Mouse (Mus musculus): ENCODE data around the gene Pax7. TPM values are rescaled to one million over a fixed set of nuclear protein-coding genes. Genes with fewer than 3 reads are reported as not detected.

Pax7 gene
- total and polyA plus RNA-seq, 2 experiments = not detected

- no peak for DNase-seq (ENCODE audit: extremely low read depth, low read depth, low spot score)
- Histone ChIP-seq H3K79me2 (ENCODE audit: control insufficient read depth, insufficient read depth, low read length) (no peaks in the 10 kb centered on the region), H3K4me1 (ENCODE audit: control insufficient read depth, insufficient read depth, low read length) (no peaks in the 10 kb centered on the region), H3K27ac (replicated peaks; ENCODE audit: insufficient read depth, low read depth, low read length) (no peak overlapping the region), H3K9ac (ENCODE audit: low read depth, low read length) (no peak overlapping the region), H3K4me3 (ENCODE audit: insufficient read depth, low read depth, low read length) (no peak overlapping the region), H3K36me3 (ENCODE audit: control insufficient read depth, insufficient read depth, low read length) (no peaks in the 10 kb centered on the region), H3K27me3 (ENCODE audit: control insufficient read depth, insufficient read depth, low read length) (peaks cover 15% of the 10 kb centered on the region)
- 23% methylated on average over 8 of the region's 8 CpGs for WGBS
- TF ChIP-seq CTCF (IDR thresholded peaks at IDR 0.05; ENCODE audit: low read depth, low read length) = no peak
- TF ChIP-seq POLR2A (IDR thresholded peaks at IDR 0.05; ENCODE audit: extremely low read depth, insufficient read depth, low read length) = no peak
Observed at GRCm38 (mm10) chr4:139850547-139851170, 17.3 kb upstream of the Pax7 start.

GRCm38 (mm10) chr4:139843456-139843855, 10.1 kb upstream of the Pax7 start:
- WGBS = 25% methylated on average over 7 of the region's 7 CpGs
- TF ChIP-seq CTCF (IDR thresholded peaks at IDR 0.05; ENCODE audit: low read depth, low read length) = no peak
- no peak for TF ChIP-seq POLR2A (IDR thresholded peaks at IDR 0.05; ENCODE audit: extremely low read depth, insufficient read depth, low read length)
- no peaks in the 10 kb centered on the region for H3K36me3 ChIP-seq (ENCODE audit: control insufficient read depth, insufficient read depth, low read length)
- no peaks in the 10 kb centered on the region for H3K4me1 ChIP-seq (ENCODE audit: control insufficient read depth, insufficient read depth, low read length)
- no peaks in the 10 kb centered on the region; the same call in 1 of the 2 replicates for H3K27me3 ChIP-seq (ENCODE audit: control insufficient read depth, insufficient read depth, low read length)
- H3K4me3 ChIP-seq (ENCODE audit: insufficient read depth, low read depth, low read length) = no peak overlapping the region
- H3K27ac ChIP-seq (replicated peaks; ENCODE audit: insufficient read depth, low read depth, low read length) = no peak overlapping the region
- H3K9ac ChIP-seq (ENCODE audit: low read depth, low read length) = no peak overlapping the region
- DNase-seq (ENCODE audit: extremely low read depth, low read depth, low spot score) = no peak
- H3K79me2 ChIP-seq (ENCODE audit: control insufficient read depth, insufficient read depth, low read length) = no peaks in the 10 kb centered on the region

GRCm38 (mm10) chr4:139842919-139843318, 9.6 kb upstream of the Pax7 start:
- Histone ChIP-seq H3K79me2 (ENCODE audit: control insufficient read depth, insufficient read depth, low read length) (no peaks in the 10 kb centered on the region), H3K27ac (replicated peaks; ENCODE audit: insufficient read depth, low read depth, low read length) (no peak overlapping the region), H3K27me3 (ENCODE audit: control insufficient read depth, insufficient read depth, low read length) (no peaks in the 10 kb centered on the region; the same call in 1 of the 2 replicates), H3K9ac (ENCODE audit: low read depth, low read length) (no peak overlapping the region), H3K4me3 (ENCODE audit: insufficient read depth, low read depth, low read length) (no peak overlapping the region), H3K36me3 (ENCODE audit: control insufficient read depth, insufficient read depth, low read length) (no peaks in the 10 kb centered on the region), H3K4me1 (ENCODE audit: control insufficient read depth, insufficient read depth, low read length) (no peaks in the 10 kb centered on the region)
- 73% methylated on average over 7 of the region's 7 CpGs for WGBS
- TF ChIP-seq POLR2A (IDR thresholded peaks at IDR 0.05; ENCODE audit: extremely low read depth, insufficient read depth, low read length) = no peak
- no peak for TF ChIP-seq CTCF (IDR thresholded peaks at IDR 0.05; ENCODE audit: low read depth, low read length)
- DNase-seq (ENCODE audit: extremely low read depth, low read depth, low spot score) = no peak

- H3K79me2 ChIP-seq (ENCODE audit: control insufficient read depth, insufficient read depth, low read length) = no peaks in the 10 kb centered on the region
- TF ChIP-seq POLR2A (IDR thresholded peaks at IDR 0.05; ENCODE audit: extremely low read depth, insufficient read depth, low read length) (no peak), CTCF (IDR thresholded peaks at IDR 0.05; ENCODE audit: low read depth, low read length) (no peak)
- no peaks in the 10 kb centered on the region for H3K4me1 ChIP-seq (ENCODE audit: control insufficient read depth, insufficient read depth, low read length)
- no peaks in the 10 kb centered on the region; the same call in 1 of the 2 replicates for H3K27me3 ChIP-seq (ENCODE audit: control insufficient read depth, insufficient read depth, low read length)
- DNase-seq (ENCODE audit: extremely low read depth, low read depth, low spot score) = no peak
- WGBS = 57% methylated on average over 9 of the region's 9 CpGs
- no peak overlapping the region for H3K27ac ChIP-seq (replicated peaks; ENCODE audit: insufficient read depth, low read depth, low read length)
- no peaks in the 10 kb centered on the region for H3K36me3 ChIP-seq (ENCODE audit: control insufficient read depth, insufficient read depth, low read length)
- no peak overlapping the region for H3K4me3 ChIP-seq (ENCODE audit: insufficient read depth, low read depth, low read length)
- no peak overlapping the region for H3K9ac ChIP-seq (ENCODE audit: low read depth, low read length)
Observed at GRCm38 (mm10) chr4:139840939-139841500, 7.7 kb upstream of the Pax7 start.

GRCm38 (mm10) chr4:139840442-139840841, 7.1 kb upstream of the Pax7 start:
- Histone ChIP-seq H3K27ac (replicated peaks; ENCODE audit: insufficient read depth, low read depth, low read length) (no peak overlapping the region), H3K27me3 (ENCODE audit: control insufficient read depth, insufficient read depth, low read length) (no peaks in the 10 kb centered on the region; the same call in 1 of the 2 replicates), H3K4me3 (ENCODE audit: insufficient read depth, low read depth, low read length) (no peak overlapping the region), H3K79me2 (ENCODE audit: control insufficient read depth, insufficient read depth, low read length) (no peaks in the 10 kb centered on the region), H3K4me1 (ENCODE audit: control insufficient read depth, insufficient read depth, low read length) (no peaks in the 10 kb centered on the region), H3K36me3 (ENCODE audit: control insufficient read depth, insufficient read depth, low read length) (no peaks in the 10 kb centered on the region), H3K9ac (ENCODE audit: low read depth, low read length) (no peak overlapping the region)
- 67% methylated on average over 4 of the region's 4 CpGs for WGBS
- no peak for DNase-seq (ENCODE audit: extremely low read depth, low read depth, low spot score)
- TF ChIP-seq CTCF (IDR thresholded peaks at IDR 0.05; ENCODE audit: low read depth, low read length) (no peak), POLR2A (IDR thresholded peaks at IDR 0.05; ENCODE audit: extremely low read depth, insufficient read depth, low read length) (no peak)

- WGBS = 16% methylated on average over 5 of the region's 5 CpGs
- Histone ChIP-seq H3K9ac (ENCODE audit: low read depth, low read length) (no peak overlapping the region), H3K27ac (replicated peaks; ENCODE audit: insufficient read depth, low read depth, low read length) (no peak overlapping the region), H3K27me3 (ENCODE audit: control insufficient read depth, insufficient read depth, low read length) (peaks cover under 1% of the 10 kb centered on the region), H3K4me3 (ENCODE audit: insufficient read depth, low read depth, low read length) (no peak overlapping the region), H3K36me3 (ENCODE audit: control insufficient read depth, insufficient read depth, low read length) (no peaks in the 10 kb centered on the region), H3K4me1 (ENCODE audit: control insufficient read depth, insufficient read depth, low read length) (no peaks in the 10 kb centered on the region), H3K79me2 (ENCODE audit: control insufficient read depth, insufficient read depth, low read length) (no peaks in the 10 kb centered on the region)
- DNase-seq (ENCODE audit: extremely low read depth, low read depth, low spot score) = no peak
- TF ChIP-seq CTCF (IDR thresholded peaks at IDR 0.05; ENCODE audit: low read depth, low read length) (no peak), POLR2A (IDR thresholded peaks at IDR 0.05; ENCODE audit: extremely low read depth, insufficient read depth, low read length) (no peak)
Observed at GRCm38 (mm10) chr4:139836681-139837080, 3.4 kb upstream of the Pax7 start.
